Mouse (Mus musculus): Measurements from ENCODE around the gene Hmgn3. TPM values are rescaled to one million over a fixed set of nuclear protein-coding genes. Genes with fewer than 3 reads are reported as not detected.
"Not testable (repeated sequence)": the region's sequence is repeated elsewhere in the genome, so short reads cannot be mapped to it uniquely, and the experiment has no call there.

Hmgn3 gene
- 126 and 152 TPM in 2 replicates for polyA plus RNA-seq (2014; fragmentation: Nextera tagmentation; extraction: Ambion mirVana)

- H3K9ac ChIP-seq (replicated peaks; ENCODE audit: low read length), result peak within 1 kb of the TSS; percentile 64
- ATAC-seq (ENCODE audit: low FRiP score, low TSS enrichment) (peak; percentile 96), DNase-seq (peak; percentile 94)
- no peaks in the 10 kb centered on the region for H3K36me3 ChIP-seq (ENCODE audit: control insufficient read depth, insufficient read depth, low read length)
- H3K4me1 ChIP-seq (ENCODE audit: control insufficient read depth, insufficient read depth, low read length), result peaks cover 10% of the 10 kb centered on the region; the same call in 1 of the 2 replicates
- WGBS, result 8% methylated on average over 28 of the region's 28 CpGs
- no peaks in the 10 kb centered on the region for H3K27me3 ChIP-seq (ENCODE audit: control insufficient read depth, insufficient read depth, low read length)
- H3K27ac ChIP-seq (replicated peaks; ENCODE audit: low read depth, low read length), result peak within 1 kb of the TSS; percentile 68
- H3K4me3 ChIP-seq (replicated peaks; ENCODE audit: low read depth, low read length), result peak within 1 kb of the TSS; percentile 43
- H3K4me2 ChIP-seq (ENCODE audit: low read length), result peak within 1 kb of the TSS; percentile 90
- H3K9me3 ChIP-seq (ENCODE audit: control insufficient read depth, low read length), result no peaks in the 10 kb centered on the region
Observed at GRCm38 (mm10) chr9:83146446-83147188, at the start of gene Hmgn3. TSS of gene Hmgn3 (minus strand) at chr9:83146685.

- no peaks in the 10 kb centered on the region for H3K27me3 ChIP-seq (ENCODE audit: control insufficient read depth, insufficient read depth, low read length)
- DNase-seq, result no peak
- H3K9me3 ChIP-seq (ENCODE audit: control insufficient read depth, low read length), result no peaks in the 10 kb centered on the region
- no peak overlapping the region for H3K4me3 ChIP-seq (replicated peaks; ENCODE audit: low read depth, low read length)
- ATAC-seq (ENCODE audit: low FRiP score, low TSS enrichment), result no peak
- H3K4me1 ChIP-seq (ENCODE audit: control insufficient read depth, insufficient read depth, low read length), result no peaks in the 10 kb centered on the region
- no peak overlapping the region for H3K4me2 ChIP-seq (ENCODE audit: low read length)
- WGBS, result 84% methylated on average over 10 of the region's 10 CpGs
- no peak overlapping the region for H3K9ac ChIP-seq (replicated peaks; ENCODE audit: low read length)
- H3K36me3 ChIP-seq (ENCODE audit: control insufficient read depth, insufficient read depth, low read length), result no peaks in the 10 kb centered on the region
- H3K27ac ChIP-seq (replicated peaks; ENCODE audit: low read depth, low read length), result no peak overlapping the region
Observed at GRCm38 (mm10) chr9:83195765-83196164, 49.3 kb upstream of the Hmgn3 start.

DNA sequence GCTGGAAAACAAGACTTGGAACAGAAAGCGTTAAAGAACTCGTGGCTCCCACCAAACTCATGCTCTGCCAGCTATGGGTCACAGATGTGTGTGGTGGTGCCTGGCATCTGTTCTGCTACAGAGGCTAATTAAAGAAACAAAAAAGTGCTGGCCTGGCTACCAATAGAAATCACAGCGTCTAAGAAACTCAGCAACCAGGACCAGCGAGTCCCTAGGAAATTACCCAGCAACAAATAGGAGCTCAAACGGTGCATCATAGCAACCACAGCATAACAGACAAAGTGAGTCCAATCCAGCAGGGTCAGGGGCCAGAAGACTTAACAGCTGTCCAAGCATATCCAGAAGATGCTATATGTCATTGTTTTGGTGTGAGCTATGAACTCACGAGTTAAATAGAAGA is 48.5 kb upstream of the Hmgn3 start:
- 72% methylated on average over 6 of the region's 6 CpGs for WGBS
- no peak overlapping the region for H3K27ac ChIP-seq (replicated peaks; ENCODE audit: low read depth, low read length)
- no peaks in the 10 kb centered on the region for H3K9me3 ChIP-seq (ENCODE audit: control insufficient read depth, low read length)
- H3K9ac ChIP-seq (replicated peaks; ENCODE audit: low read length), result no peak overlapping the region
- H3K36me3 ChIP-seq (ENCODE audit: control insufficient read depth, insufficient read depth, low read length), result no peaks in the 10 kb centered on the region
- no peaks in the 10 kb centered on the region for H3K27me3 ChIP-seq (ENCODE audit: control insufficient read depth, insufficient read depth, low read length)
- no peak overlapping the region for H3K4me2 ChIP-seq (ENCODE audit: low read length)
- no peak overlapping the region for H3K4me3 ChIP-seq (replicated peaks; ENCODE audit: low read depth, low read length)
- DNase-seq (peak; percentile 13), ATAC-seq (ENCODE audit: low FRiP score, low TSS enrichment) (no peak)
- no peaks in the 10 kb centered on the region for H3K4me1 ChIP-seq (ENCODE audit: control insufficient read depth, insufficient read depth, low read length)

DNA sequence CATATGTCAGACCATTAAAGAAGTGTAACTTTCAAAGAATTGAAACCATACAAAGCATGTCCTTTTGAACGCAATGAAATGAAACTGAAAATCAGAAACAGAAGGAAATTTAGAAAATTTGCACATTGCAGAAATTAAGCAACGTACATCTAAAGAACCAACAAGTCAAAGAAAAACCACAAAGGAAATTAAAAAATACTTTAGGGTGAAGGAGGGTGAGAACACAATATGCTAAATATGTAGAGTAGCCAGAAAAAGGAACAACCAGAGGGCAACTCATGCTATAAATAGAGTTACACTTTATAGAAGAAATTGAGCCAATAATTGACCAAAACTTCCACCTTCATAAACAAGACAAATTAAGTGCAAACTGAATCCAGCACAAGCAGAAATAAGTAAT is 41.3 kb upstream of the Hmgn3 start:
- H3K27ac ChIP-seq (replicated peaks; ENCODE audit: low read depth, low read length), result no peak overlapping the region
- no peak overlapping the region for H3K4me3 ChIP-seq (replicated peaks; ENCODE audit: low read depth, low read length)
- H3K4me2 ChIP-seq (ENCODE audit: low read length), result no peak overlapping the region
- no peak overlapping the region for H3K9ac ChIP-seq (replicated peaks; ENCODE audit: low read length)
- no peaks in the 10 kb centered on the region for H3K27me3 ChIP-seq (ENCODE audit: control insufficient read depth, insufficient read depth, low read length)
- DNase-seq (no peak), ATAC-seq (ENCODE audit: low FRiP score, low TSS enrichment) (no peak)
- WGBS, result 90% methylated on average over 2 of the region's 2 CpGs
- no peaks in the 10 kb centered on the region for H3K9me3 ChIP-seq (ENCODE audit: control insufficient read depth, low read length)
- H3K4me1 ChIP-seq (ENCODE audit: control insufficient read depth, insufficient read depth, low read length), result no peaks in the 10 kb centered on the region
- no peaks in the 10 kb centered on the region for H3K36me3 ChIP-seq (ENCODE audit: control insufficient read depth, insufficient read depth, low read length)

DNA sequence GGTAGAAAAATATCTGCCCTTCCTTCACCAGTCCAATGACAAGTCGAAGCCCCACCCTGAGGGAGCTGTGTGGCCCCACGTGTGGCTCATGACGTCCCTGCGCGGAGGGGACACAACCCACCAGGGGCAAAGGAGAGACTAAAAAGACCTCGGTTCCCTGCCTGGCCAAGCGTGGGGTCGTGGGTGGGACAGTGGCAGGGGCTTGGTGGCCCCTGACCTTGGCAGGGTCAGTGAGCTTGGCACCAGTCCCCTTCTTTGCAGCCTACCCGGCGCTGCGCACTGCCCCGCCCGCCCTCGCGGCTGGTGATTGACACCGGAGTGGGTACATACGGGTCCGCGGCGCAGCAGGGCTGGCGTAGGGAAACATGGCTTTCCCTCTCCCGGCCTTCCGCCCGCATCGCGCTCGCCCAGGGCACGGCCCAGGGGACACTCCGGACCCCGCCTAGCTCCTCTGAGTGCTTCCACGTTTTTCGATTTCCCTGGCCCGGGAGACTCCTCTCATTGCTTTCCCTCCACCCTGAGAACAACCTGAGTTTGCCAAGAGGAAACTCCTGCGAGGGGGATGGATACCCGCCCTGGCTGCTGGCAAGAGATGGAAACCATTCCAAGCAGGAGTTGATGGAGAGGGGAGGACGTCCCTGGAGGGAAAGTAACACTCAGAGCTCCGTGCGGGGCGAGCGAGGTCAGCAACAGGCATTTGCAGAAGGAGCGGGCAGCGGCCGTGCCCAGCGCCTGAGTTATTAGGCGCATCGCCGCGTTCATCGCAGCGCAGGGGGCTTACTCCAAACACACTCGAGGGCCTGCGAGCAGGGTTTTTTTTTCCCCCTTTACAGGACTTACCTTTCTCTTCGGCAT is 667 bp downstream of the Hmgn3 start:
- Histone ChIP-seq H3K4me1 (ENCODE audit: control insufficient read depth, insufficient read depth, low read length) (peaks cover 10% of the 10 kb centered on the region; the same call in 1 of the 2 replicates), H3K27me3 (ENCODE audit: control insufficient read depth, insufficient read depth, low read length) (no peaks in the 10 kb centered on the region), H3K4me3 (replicated peaks; ENCODE audit: low read depth, low read length) (peak overlapping the region; percentile 43), H3K9me3 (ENCODE audit: control insufficient read depth, low read length) (no peaks in the 10 kb centered on the region), H3K4me2 (ENCODE audit: low read length) (peak overlapping the region; percentile 90), H3K27ac (replicated peaks; ENCODE audit: low read depth, low read length) (peak overlapping the region; percentile 68), H3K9ac (replicated peaks; ENCODE audit: low read length) (peak overlapping the region; percentile 64), H3K36me3 (ENCODE audit: control insufficient read depth, insufficient read depth, low read length) (no peaks in the 10 kb centered on the region)
- whole genome bisulfite sequencing, result 3% methylated on average over 53 of the region's 53 CpGs
- ATAC-seq (ENCODE audit: low FRiP score, low TSS enrichment) (peak; percentile 77), DNase-seq (peak; percentile 82)

GRCm38 (mm10) chr9:83129831-83130230 is 16.7 kb downstream of the Hmgn3 start:
- H3K9ac ChIP-seq (replicated peaks; ENCODE audit: low read length), result no peak overlapping the region
- no peaks in the 10 kb centered on the region for H3K36me3 ChIP-seq (ENCODE audit: control insufficient read depth, insufficient read depth, low read length)
- no peaks in the 10 kb centered on the region for H3K27me3 ChIP-seq (ENCODE audit: control insufficient read depth, insufficient read depth, low read length)
- 97% methylated on average over 4 of the region's 4 CpGs for WGBS
- H3K4me3 ChIP-seq (replicated peaks; ENCODE audit: low read depth, low read length), result no peak overlapping the region
- no peak overlapping the region for H3K4me2 ChIP-seq (ENCODE audit: low read length)
- no peak for DNase-seq
- ATAC-seq (ENCODE audit: low FRiP score, low TSS enrichment), result no peak
- no peaks in the 10 kb centered on the region for H3K9me3 ChIP-seq (ENCODE audit: control insufficient read depth, low read length)
- no peaks in the 10 kb centered on the region for H3K4me1 ChIP-seq (ENCODE audit: control insufficient read depth, insufficient read depth, low read length)
- H3K27ac ChIP-seq (replicated peaks; ENCODE audit: low read depth, low read length), result no peak overlapping the region

GRCm38 (mm10) chr9:83127840-83128239 is 18.6 kb downstream of the Hmgn3 start:
- Histone ChIP-seq H3K9ac (replicated peaks; ENCODE audit: low read length) (no peak overlapping the region), H3K27me3 (ENCODE audit: control insufficient read depth, insufficient read depth, low read length) (no peaks in the 10 kb centered on the region), H3K9me3 (ENCODE audit: control insufficient read depth, low read length) (no peaks in the 10 kb centered on the region), H3K4me1 (ENCODE audit: control insufficient read depth, insufficient read depth, low read length) (no peaks in the 10 kb centered on the region), H3K4me3 (replicated peaks; ENCODE audit: low read depth, low read length) (no peak overlapping the region), H3K27ac (replicated peaks; ENCODE audit: low read depth, low read length) (no peak overlapping the region), H3K4me2 (ENCODE audit: low read length) (no peak overlapping the region), H3K36me3 (ENCODE audit: control insufficient read depth, insufficient read depth, low read length) (no peaks in the 10 kb centered on the region)
- DNase-seq (no peak), ATAC-seq (ENCODE audit: low FRiP score, low TSS enrichment) (no peak)
- WGBS, result 81% methylated on average over 7 of the region's 7 CpGs

DNA sequence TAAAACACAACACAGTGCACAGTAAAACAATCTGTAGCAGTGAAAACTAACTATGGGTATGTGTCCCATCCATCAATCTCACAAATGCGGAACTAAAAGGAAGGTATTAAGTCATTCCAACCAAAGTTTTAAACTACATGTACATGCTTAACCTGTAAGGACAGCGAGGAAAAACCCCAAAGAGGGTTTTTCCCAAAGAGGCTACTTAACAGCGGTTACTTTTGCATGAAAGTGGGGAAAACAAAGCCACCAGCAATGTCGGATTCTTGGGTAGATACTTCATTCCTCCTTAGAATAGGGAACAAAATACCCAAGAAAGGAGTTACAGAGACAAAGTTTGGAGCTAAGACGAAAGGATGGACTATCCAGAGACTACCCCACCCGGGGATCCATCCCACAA is 20.0 kb downstream of the Hmgn3 start:
- H3K9ac ChIP-seq (replicated peaks; ENCODE audit: low read length); H3K4me2 ChIP-seq (ENCODE audit: low read length); H3K27ac ChIP-seq (replicated peaks; ENCODE audit: low read depth, low read length); H3K4me3 ChIP-seq (replicated peaks; ENCODE audit: low read depth, low read length); H3K36me3 ChIP-seq (ENCODE audit: control insufficient read depth, insufficient read depth, low read length); H3K27me3 ChIP-seq (ENCODE audit: control insufficient read depth, insufficient read depth, low read length); ATAC-seq (ENCODE audit: low FRiP score, low TSS enrichment); H3K9me3 ChIP-seq (ENCODE audit: control insufficient read depth, low read length); DNase-seq; H3K4me1 ChIP-seq (ENCODE audit: control insufficient read depth, insufficient read depth, low read length): not testable (repeated sequence)
- WGBS, result 89% methylated on average over 6 of the region's 6 CpGs
